Mouse (Mus musculus) kidney, adult 11 months (tissue): ENCODE measurements at regions not wholly inside any gene's neighbourhood (a gene's known extent, or its start where the extent isn't known, plus 50 kb on each side); places are given as distances from the start of the nearest gene placed in this dataset.
A peak's percentile ranks its signal among the peaks of the same experiment; 100 is the strongest.

Experiments used
- DNase-seq: peaks from one replicate; pipeline ENCODE4 v3.0.0; 2022

GRCm38 (mm10) chr12:14088960-14089359 lies 62.9 kb downstream of the Fam84a start:
- no peak for DNase-seq

DNA sequence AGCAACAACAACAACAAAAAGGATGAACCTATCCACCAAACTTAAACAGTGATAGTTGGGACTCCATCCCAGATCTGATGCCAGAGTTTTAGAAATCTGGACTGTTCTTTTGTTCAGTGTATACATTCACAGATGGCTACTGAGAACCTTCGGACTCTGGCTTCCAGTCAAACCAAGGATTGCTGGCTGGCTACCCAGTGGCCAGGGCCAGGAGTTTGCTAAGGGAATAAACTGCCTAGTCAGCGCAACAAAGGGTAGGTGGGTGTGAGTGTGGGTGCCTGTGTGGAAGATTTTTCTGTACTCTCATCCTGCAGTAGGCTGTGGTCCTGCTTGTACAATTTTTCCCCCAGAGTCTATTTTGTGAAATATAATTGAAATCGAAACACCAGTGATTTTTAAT lies 69.1 kb downstream of the Fam84a start:
- no peak for DNase-seq

DNA sequence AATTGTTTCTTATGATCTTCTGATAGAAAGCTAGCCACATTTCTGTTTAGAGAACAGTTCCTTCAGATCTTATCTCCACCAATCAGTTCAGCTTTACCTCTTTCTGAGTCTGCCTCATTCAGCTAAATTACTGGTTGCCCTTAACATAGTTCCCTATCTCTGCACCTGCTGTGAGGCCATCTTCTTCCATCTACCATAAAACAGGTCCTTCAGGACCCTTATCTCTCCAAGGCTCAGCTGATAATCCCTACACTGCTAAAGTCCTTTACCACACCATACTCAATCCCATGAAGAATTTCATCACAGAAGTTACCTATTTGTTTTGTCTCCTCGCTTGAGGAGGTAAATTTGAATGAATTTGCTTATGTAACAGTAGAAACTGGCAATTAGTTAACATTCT lies 72.0 kb downstream of the Fam84a start:
- DNase-seq, result no peak

GRCm38 (mm10) chr12:14069049-14069448 lies 82.8 kb downstream of the Fam84a start:
- DNase-seq, result no peak

- no peak for DNase-seq
These were observed 86.5 kb downstream of the Fam84a start for GRCm38 (mm10) chr12:14065401-14065800.

DNA sequence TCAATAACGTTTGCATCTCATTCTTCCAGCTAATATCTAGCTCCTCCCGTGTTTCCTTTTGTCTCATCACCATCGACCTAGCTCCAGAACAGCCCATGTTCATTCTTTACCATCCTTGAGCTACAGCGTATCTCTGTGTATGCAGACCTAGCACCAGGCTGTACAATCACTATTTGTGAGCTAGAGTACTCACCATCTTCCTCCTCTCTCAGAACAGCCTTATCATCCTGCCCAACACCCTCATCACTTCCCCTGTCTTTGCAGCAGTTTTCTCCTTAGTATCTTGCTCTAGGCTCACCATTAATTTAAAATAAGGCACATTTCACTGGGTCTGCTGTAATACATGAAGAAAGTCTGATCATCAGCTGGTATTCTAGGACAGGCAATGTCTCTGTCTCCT lies 88.6 kb downstream of the Fam84a start:
- DNase-seq, result no peak

GRCm38 (mm10) chr12:14056116-14056515 lies 95.7 kb downstream of the Fam84a start:
- no peak for DNase-seq

DNA sequence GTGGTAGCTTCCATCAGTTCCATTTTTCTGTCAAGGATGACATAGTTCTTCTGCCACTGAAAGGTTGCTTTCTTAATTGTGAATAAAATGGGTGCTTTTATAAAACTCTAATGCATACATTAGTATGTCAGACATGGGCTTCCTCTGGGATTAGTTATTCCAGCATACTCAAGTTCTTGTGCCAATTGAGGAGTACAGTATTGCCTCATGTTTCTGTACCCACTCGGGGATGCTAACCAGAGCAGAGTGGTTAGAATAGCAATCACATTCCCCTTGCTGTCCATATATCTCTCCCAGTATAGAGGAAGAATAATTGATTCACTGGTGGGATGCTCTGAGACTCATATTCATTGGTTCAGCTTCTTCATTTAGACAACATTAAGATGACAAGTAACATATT lies 119.5 kb downstream of the Fam84a start:
- no peak for DNase-seq

GRCm38 (mm10) chr12:14015271-14015670 lies 136.6 kb downstream of the Fam84a start:
- peak; percentile 2 for DNase-seq

- DNase-seq, result peak; percentile 13
These were observed 145.9 kb downstream of the Fam84a start for GRCm38 (mm10) chr12:14005991-14006390.

DNA sequence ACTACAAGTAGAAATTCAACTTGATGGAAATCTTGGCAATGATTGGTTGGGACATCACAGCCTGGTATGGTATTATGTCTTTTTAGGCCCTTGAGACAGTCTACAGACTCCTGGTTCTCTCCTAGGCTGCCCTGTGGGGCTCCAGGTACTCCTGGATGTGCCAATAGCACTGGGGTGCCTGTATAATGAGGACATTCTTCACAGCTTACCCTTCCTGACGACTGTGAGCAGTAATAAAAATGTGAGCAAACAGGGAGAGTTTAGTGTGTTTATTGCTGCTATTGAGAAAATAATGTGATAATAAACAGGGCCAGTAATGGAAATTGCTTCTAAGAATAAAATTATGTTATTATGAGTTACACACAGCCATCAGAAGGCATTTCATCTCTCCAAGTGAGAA lies 150.2 kb downstream of the Fam84a start:
- no peak for DNase-seq

DNA sequence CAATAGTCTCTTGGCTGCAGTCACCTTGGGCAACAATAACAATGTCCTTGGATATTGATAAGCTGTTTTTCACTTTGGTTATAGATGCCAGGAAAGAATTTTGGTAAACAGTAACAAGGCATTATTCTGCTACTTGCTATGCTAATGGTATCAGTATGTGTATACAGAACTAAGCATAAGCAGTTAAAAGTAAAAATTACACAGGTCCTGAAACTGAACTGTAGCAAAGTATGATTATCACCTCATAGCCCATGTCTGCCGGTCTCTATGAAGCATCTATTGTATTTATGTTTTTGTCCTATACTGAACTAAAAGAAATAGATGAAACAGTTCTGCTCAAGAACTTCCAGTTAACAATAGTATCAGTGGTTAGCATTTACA lies 167.5 kb downstream of the Fam84a start:
- no peak for DNase-seq

GRCm38 (mm10) chr12:13983631-13984395 lies 168.0 kb downstream of the Fam84a start:
- DNase-seq, result no peak

DNA sequence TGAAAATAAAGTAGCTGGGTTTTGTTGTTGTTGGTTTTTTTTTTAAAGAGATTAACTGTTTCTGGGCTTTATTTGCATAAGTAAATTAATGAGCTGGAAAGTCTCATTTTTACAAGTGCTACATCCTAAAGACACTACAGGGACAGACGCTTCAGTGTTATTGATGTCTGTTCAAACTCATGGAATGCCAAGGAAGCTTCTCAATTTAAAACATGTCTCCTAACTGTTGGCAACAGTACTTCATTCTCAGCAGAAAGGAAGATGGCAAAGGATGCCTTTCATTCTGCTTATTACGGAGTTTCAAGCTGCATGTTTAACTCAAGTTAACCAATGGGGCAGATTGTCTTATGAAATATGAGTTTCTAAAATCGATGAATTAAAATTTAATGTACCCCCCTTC lies 187.3 kb downstream of the Fam84a start:
- no peak for DNase-seq

DNA sequence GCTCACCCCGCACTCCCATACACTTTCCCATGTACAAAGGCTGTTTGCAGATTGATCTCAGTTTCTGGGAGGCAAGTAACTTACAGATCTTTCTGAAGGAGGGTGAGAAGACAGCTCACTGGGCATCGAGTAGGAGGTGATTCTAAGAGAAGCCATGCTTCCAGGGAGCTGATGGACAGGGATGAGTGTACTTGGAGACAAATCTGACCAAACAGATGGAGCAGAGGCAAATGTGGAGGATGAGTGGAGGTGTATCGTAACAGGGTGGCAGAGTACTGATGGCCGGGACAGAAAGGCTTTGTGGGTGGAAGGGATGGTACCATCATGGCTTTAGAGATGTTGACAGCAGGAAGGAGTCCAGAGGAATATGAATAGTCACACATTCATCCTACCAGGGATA lies 212.4 kb downstream of the Fam84a start:
- no peak for DNase-seq

DNA sequence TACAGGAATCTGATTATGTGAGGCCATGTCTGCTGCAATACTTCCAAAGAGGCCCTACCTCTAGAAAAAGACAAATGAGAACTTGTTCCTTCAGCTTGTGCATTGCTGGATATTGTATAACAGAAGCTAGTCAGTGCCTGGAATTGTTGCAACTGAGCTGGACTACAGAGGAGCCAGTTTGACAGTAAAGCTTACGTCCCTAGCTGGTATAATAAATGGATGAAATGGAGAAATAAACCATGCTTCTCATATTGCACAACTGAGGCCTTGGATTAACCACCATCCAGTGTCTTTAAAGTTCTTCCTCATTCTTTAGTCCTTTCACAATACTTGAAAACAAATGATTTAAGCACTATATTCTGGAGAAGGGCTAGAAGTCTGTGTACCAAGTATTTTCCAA lies 230.8 kb downstream of the Fam84a start:
- no peak for DNase-seq

GRCm38 (mm10) chr12:13883317-13883716 lies 268.5 kb downstream of the Fam84a start:
- no peak for DNase-seq

GRCm38 (mm10) chr12:13869161-13869560 lies 282.7 kb downstream of the Fam84a start:
- no peak for DNase-seq

DNA sequence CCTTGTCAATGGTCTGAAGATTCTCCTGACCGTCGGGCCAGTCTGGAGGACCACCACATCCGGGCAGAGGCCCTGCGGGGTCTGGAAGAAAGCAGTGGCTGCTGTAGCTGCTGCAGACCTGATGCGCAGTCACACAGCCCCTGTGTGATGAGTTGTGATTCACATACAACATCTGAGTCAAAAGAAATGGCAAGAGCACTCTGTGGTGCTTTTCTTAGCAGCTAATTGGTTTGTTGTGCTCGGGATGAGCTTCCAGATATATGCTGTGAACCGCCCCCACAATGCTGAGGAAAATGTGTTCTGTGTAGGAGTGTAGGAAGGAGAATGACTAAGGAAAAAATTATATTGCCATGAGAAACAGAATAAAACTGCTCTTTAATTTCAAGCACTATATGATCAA lies 290.6 kb downstream of the Fam84a start:
- DNase-seq, result no peak

GRCm38 (mm10) chr12:13844532-13845485 lies 307.0 kb downstream of the Fam84a start:
- DNase-seq, result peak; percentile 30

GRCm38 (mm10) chr12:13843423-13844080 lies 308.3 kb downstream of the Fam84a start:
- DNase-seq, result no peak

DNA sequence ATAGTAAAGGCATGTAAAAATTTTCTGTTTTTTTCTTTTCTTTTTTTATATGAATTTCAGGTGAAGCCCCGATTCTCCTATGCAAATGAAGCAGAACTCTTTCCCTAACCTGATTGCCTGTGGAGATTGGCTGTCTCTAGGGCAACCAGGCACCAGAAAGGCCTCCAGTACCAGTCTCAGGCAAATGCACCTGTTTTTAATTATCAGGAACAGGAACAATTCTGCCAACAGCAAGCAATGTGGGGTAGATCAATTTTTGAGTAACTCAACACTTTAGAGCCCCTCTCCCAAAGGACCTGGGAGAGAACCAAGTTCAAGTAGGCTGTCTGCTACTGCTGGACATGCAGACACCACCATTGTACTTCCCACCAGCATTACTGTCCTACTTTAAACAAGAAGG lies 310.6 kb downstream of the Fam84a start:
- no peak for DNase-seq

- no peak for DNase-seq
These were observed 317.1 kb downstream of the Fam84a start for GRCm38 (mm10) chr12:13834723-13835122.

DNA sequence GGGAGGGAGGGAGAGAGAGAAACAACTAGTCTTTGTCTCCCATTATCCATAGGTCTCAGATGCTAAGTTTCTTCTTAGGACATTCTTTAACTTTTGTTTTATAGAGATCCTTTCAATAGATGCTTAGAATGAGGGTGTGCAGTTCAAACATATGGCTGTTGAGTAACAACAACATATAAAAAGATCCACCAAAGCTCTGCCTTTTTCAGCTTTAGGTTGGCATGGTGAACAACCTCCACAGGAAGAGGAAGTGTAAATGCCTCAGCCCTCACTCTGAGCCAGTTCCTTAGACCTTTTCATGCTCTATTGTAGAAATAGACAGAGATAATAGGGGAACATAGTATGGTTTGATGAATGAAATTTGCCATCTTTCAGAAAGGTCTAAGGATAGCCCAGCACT lies 326.0 kb downstream of the Fam84a start:
- no peak for DNase-seq
